Mouse (Mus musculus) midbrain, embryonic 10.5 days (tissue): ENCODE data around the gene Zmym6. TPM values are rescaled to one million over a fixed set of nuclear protein-coding genes. Genes with fewer than 3 reads are reported as not detected.

Experiments used
- DNase-seq: peaks from one replicate; pipeline ENCODE4 v3.0.0-alpha.2; 2017; ENCODE audit warnings: low spot score
- H3K27ac ChIP-seq: fragments of 300-500 bp; sonication (generic); replicated peaks from 2 replicates; pipeline ENCODE4 v1.5.1; 2016; ENCODE audit warnings: mild to moderate bottlenecking
- H3K27me3 ChIP-seq: fragments of 300-500 bp; sonication (generic); 2 replicates; pipeline ENCODE4 v1.6.1; 2016; ENCODE audit warnings: low read depth, mild to moderate bottlenecking; ENCODE audit not compliant: poor library complexity, severe bottlenecking
- H3K36me3 ChIP-seq: fragments of 300-500 bp; sonication (generic); 2 replicates; pipeline ENCODE4 v1.6.1; 2016; ENCODE audit warnings: mild to moderate bottlenecking, moderate library complexity
- H3K4me1 ChIP-seq: fragments of 300-500 bp; sonication (generic); 2 replicates; pipeline ENCODE4 v1.6.1; 2016
- H3K4me3 ChIP-seq: fragments of 300-500 bp; sonication (generic); 2 replicates; pipeline ENCODE4 v1.5.1; 2016; ENCODE audit warnings: mild to moderate bottlenecking, moderate library complexity
- H3K9me3 ChIP-seq: fragments of 300-500 bp; sonication (generic); replicated peaks from 2 replicates; pipeline ENCODE4 v1.6.1; 2016; ENCODE audit warnings: mild to moderate bottlenecking
- WGBS: fragments of 180-500 bp; shearing (Covaris S2); methylation state at CpG from one replicate; pipeline ENCODE4 v1.1.7; 2016; 5-methylcytosine and 5-hydroxymethylcytosine counted together
- polyA plus RNA-seq: library from polyadenylated mRNA; unstranded; fragments of >200 nt; fragmentation: Nextera tagmentation; extraction: Ambion mirVana; gene quantifications from 2 replicates; pipeline ENCODE4 v1.2.1, GENCODE M21; 2016

Zmym6 gene
- polyA plus RNA-seq, 1 experiment from 2014 or later = 19.0 TPM

DNA sequence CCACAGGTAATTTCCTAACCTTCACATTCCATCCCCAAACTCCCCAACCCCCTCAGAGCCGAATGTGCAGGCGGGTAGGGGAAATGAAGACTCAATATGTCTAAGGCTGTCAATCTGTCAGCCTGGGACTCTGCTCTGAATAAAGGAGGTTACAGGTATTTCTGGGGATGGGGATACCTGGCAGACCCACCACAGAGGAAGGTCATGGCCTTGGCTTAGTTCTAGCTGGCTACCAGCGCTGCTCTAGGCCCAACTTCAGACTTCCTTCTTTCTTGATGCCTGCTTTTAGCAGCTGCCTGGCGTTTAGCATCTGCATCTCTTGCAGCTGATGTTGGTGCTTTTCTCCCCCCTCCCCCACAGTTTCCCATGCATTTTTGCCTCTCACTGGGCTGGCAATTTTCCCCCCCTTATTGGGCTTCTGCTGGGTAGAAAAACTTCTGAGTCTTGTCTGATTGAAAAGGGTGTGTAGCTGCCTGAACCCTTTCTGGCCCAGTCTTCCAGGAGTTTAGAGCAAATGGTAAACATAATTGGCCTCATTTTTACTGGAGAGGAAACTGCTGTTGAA is 94.2 kb downstream of the Zmym6 start:
- Histone ChIP-seq H3K36me3 (no peaks in the 10 kb centered on the region), H3K4me3 (no peak overlapping the region), H3K27ac (no peak overlapping the region), H3K27me3 (peaks cover 67% of the 10 kb centered on the region), H3K4me1 (peaks cover 36% of the 10 kb centered on the region), H3K9me3 (no peaks in the 10 kb centered on the region)
- 42% methylated on average over 4 of the region's 4 CpGs for WGBS
- DNase-seq = no peak

- H3K4me1 ChIP-seq = peaks cover 36% of the 10 kb centered on the region
- H3K27me3 ChIP-seq = peaks cover 61% of the 10 kb centered on the region
- no peak overlapping the region for H3K4me3 ChIP-seq
- WGBS = 25% methylated on average over 7 of the region's 7 CpGs
- H3K36me3 ChIP-seq = no peaks in the 10 kb centered on the region
- H3K9me3 ChIP-seq = no peaks in the 10 kb centered on the region
- DNase-seq = no peak
- no peak overlapping the region for H3K27ac ChIP-seq
These were observed 94.9 kb downstream of the Zmym6 start for GRCm38 (mm10) chr4:127172119-127172518.

GRCm38 (mm10) chr4:127172614-127173013 is 95.4 kb downstream of the Zmym6 start:
- no peak overlapping the region for H3K27ac ChIP-seq
- H3K4me1 ChIP-seq = peaks cover 36% of the 10 kb centered on the region
- H3K27me3 ChIP-seq = peaks cover 59% of the 10 kb centered on the region
- no peak for DNase-seq
- no peaks in the 10 kb centered on the region for H3K9me3 ChIP-seq
- H3K36me3 ChIP-seq = no peaks in the 10 kb centered on the region
- WGBS = 66% methylated on average over 4 of the region's 4 CpGs
- H3K4me3 ChIP-seq = no peak overlapping the region

DNA sequence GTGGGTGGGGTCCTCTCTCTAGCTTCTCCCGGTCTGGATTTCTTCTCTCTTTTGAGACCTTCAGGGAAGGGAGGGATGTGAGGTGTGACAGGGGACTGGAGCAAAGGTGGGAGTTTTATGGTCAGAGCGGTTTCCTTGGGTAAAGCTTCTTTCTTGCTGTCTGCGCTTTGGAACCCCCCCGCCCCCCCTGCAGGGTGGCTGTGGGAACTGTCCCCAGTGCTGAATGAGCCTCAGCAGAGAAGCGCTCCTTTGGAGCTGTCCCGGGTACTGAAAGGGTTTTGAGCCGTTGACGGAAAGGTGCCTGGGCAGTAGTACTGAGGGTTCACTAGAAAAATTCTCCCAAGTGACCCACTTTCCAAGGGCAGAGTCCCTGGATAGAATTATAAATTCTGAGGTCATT is 96.3 kb downstream of the Zmym6 start:
- no peaks in the 10 kb centered on the region for H3K36me3 ChIP-seq
- peaks cover 57% of the 10 kb centered on the region for H3K27me3 ChIP-seq
- H3K9me3 ChIP-seq = no peaks in the 10 kb centered on the region
- peak; percentile 54 for DNase-seq
- no peak overlapping the region for H3K27ac ChIP-seq
- peaks cover 27% of the 10 kb centered on the region for H3K4me1 ChIP-seq
- whole genome bisulfite sequencing = 4% methylated on average over 8 of the region's 8 CpGs
- H3K4me3 ChIP-seq = no peak overlapping the region

Other genes starting within 250 kb of the Zmym6 start
- gene Zmym4, start 109.2 kb upstream of the Zmym6 start, polyA plus RNA-seq = 25.1 and 27.2 TPM in 2 replicates
- gene Sfpq, start 56.1 kb upstream of the Zmym6 start, polyA plus RNA-seq = 108 and 110 TPM in 2 replicates
- 34.7 and 38.5 TPM in 2 replicates for gene Zmym1, start 16.2 kb upstream of the Zmym6 start, polyA plus RNA-seq
- 15.3 and 20.1 TPM in 2 replicates for gene Tmem35b, start 46.3 kb downstream of the Zmym6 start, polyA plus RNA-seq
- gene Dlgap3, start 91.8 kb downstream of the Zmym6 start, polyA plus RNA-seq = 1.9 and 2.8 TPM in 2 replicates
- 69.3 and 75.2 TPM in 2 replicates for gene Smim12, start 166.4 kb downstream of the Zmym6 start, polyA plus RNA-seq
- gene Gja4, start 236.7 kb downstream of the Zmym6 start, polyA plus RNA-seq = 17.1 and 20.6 TPM in 2 replicates